Mouse (Mus musculus) adrenal gland, postnatal 4 days (tissue): ENCODE measurements around the gene Mpdz. TPM values are rescaled to one million over a fixed set of nuclear protein-coding genes. Genes with fewer than 3 reads are reported as not detected.
A peak's percentile ranks its signal among the peaks of the same experiment; 100 is the strongest.

Experiments used
- DNase-seq, 2 experiments: peaks; one replicate each; pipeline ENCODE4 v3.0.0; 2021 to 2022; ENCODE audit warnings: low spot score in 2 of 2, mixed read lengths in 2 of 2
- long read RNA-seq, 2 experiments: library from polyadenylated mRNA; stranded (forward); transcript quantifications; one replicate each; pipeline ENCODE4 v2.0.0; 2021
- total RNA-seq, 2 experiments: library from RNA; stranded (reverse); gene quantifications; 2 replicates each; pipeline ENCODE4 v1.2.3; 2021

Mpdz gene
- total RNA-seq, result 100 to 1,000 TPM; 103 to 113 TPM
- long read RNA-seq, experiment 1, partial matches to known transcripts, result 3 of 8 reads
- long read RNA-seq, experiment 1, other reads (novel, unspliced or antisense), result 5 of 8 reads
- long read RNA-seq, experiment 2, partial matches to known transcripts, result 13 of 27 reads
- long read RNA-seq, experiment 2, other reads (novel, unspliced or antisense), result 14 of 27 reads

DNA sequence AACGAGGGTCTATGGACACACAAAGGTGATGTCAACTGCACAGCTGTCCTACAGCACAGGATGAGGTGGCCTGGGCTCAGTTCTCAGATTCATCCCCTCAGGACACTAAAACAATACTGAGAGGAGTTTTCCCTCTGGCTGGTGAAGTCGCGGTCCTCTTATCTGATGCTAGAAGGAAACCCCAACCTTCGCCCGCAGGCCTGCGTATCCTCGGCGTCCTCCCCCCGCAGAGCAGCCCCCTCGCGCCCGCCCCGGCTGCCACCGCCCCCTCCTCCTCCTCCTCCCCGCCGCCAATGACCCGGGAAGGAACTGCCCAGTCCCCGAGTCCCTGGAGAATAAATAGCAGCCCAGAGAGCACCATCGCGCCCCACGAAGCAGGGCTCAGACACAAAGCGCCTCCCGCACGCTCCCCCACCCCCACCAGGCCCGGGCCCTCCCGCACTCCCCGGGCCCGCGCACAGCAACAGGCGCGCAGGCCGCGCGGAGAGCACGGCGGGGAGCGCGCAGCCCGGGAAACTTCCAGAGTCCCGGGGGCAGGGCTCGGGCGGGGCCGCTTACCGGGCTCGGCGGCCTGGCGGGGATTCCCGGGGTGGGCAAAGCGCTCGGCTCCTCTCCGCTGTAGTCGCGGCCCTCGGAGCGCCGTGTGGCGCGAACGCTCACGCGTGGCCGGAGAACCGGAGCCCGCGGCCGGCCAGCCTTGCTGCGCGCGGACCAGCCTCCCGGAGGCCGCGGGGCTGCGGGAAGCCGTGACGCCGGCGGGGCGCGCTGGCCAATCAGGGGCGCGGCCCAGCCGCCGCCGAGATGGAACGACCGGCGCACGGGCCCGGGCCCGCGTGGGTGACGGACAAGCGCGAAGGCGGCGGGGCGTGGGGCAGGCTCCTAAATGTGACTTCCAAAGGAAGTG is at the start of gene Mpdz:
Gene Mpdz, minus strand, starts transcription at position 738 of the 904 bp plus-strand sequence.
- DNase-seq, result peak; percentile 44 to 49

DNA sequence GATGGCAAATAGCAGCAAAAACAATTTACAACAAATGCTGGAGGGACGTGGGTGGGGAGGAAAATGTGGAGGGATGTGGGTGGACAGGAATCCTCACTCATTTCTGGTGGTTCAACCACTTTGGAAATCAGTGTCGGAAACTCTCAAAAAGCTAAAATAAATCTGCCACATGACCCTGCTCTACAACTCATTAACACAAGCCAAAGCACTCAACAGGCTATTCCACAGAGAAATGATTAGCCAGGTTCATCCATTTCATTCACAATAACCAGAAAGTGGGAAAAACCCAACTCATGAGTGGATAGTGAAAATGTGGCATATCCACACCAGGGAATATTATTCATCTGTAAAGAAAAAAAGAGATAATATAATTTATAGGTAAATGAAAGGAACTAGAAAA is 47.9 kb upstream of the Mpdz start:
- DNase-seq, result no peak

DNA sequence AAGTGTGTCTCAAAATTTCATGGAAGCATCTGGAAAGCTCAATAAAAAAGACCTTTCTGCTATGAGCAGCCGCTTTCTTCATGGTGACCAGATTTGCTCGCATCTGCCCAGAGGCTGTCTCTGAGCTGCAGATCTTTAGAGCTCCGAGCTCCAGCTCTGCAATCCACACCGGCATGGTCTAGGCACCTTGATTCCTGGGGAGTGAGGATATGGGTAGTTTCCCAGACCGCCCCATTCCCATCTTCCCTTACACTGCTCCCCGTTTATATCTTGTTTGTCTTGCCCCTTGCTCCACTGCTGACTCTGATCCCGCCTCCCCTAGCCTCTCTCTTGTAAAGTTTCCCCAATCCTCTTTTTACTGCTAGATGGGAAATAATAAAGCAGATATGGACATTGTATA is 42.0 kb upstream of the Mpdz start:
- no peak for DNase-seq

DNA sequence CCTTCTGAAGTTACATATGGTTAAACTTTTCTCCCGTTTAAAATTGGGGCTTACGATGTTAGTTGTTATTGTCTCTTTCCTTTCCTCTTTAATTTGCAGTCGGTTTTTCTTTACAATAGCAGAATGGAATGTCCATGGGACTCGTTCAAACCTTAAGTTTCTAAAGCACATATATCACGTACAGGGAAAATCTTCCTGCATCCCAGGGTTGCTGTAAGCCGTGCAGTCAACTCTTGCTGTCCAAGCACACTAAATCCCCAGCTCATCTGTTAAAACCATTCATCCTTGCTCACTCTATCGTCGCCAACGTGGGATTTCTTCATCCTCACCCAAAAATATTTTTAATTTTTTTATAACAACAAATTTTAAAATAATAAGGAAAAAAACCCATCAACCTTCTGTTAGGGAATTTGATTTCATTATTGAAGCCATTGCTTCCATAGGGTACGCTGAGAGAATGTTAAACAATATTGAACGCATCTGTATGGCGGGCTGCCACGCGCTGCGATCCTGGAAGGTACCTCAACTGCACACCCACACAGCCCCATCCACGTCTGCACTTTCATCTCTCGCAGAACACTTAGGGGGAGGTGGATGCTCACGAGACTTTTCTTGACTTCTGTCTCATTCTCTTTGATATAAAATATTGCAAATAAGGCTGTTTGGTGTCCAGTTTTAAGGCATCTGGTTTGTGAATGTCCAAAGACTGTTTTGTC is 41.4 kb upstream of the Mpdz start:
- no peak for DNase-seq

DNA sequence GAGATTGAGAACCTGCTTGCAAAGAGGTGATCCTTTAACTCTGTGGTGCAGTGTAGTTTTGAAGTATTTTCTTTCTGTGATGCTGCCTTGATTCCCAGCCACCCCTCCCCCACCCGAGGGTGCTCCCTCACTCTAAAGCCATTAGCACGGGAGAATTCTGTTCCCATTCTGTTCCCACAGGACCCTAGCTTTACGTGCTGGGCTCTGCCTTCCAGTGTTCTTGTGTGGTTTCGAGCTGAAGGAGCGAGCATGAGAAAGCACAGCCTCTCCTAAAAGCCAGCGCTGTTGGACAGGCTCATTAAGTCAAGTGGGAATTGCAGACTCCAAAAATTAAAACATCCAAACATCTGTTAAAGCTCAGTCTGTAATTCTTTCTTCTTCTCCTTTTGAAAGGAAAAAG is 40.5 kb upstream of the Mpdz start:
- DNase-seq, result no peak

DNA sequence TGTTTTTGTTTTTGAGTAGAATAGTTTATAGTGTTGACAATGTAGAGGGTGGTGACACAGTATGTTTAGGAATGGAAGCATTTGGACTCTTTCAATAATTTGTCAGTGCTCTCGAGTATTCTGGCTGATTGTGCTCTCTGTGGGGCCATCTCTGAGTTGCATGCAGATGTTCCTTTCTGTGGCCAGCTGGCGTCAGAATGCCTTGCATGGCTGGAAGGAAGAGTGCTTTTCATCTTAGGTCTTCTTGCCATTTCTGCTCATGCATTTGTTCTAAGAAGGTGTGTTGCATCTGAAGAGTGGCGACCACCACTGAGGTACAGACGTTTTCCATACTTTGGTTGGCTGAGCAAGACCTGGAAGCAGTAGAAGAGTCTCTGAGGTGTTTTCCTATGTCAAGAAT is 24.2 kb upstream of the Mpdz start:
- DNase-seq, result no peak

DNA sequence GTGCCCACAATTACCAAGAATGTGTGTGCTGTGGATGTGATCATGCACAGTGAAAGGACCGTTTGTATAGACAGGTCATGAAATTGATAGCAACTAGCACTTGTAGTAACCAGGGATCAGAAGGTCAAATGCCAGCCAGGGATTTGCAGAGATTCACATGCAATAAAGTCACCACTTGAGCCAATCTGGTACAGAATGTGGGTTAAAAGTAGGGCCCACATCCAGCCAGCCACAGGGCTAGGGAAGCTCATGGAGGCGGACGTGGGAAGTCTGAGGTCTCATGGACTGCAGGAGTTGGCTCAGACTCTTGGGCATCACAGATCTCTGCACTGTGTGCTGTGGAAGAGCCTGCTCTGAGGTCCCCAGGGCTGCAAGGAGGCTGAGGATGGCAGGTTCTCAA is 22.6 kb upstream of the Mpdz start:
- no peak for DNase-seq

DNA sequence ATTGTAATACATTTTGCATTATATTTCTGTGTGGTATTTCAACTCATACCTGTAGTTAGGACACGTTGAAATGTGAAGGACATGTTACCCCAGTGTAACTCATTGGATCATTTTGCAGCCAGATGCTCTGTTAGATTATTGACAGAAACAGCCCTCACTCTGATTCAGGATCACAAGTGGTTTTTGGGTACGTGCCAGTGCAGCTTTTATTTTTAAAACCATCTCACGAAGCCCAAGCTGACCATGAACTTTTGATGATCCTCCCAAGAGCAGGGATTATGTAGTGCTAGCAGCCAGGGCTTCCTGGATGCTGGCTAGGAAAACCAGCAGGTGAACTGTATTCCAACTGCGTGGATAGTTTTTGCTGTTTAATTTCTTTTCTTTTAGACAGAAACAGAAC is 19.6 kb upstream of the Mpdz start:
- no peak for DNase-seq

DNA sequence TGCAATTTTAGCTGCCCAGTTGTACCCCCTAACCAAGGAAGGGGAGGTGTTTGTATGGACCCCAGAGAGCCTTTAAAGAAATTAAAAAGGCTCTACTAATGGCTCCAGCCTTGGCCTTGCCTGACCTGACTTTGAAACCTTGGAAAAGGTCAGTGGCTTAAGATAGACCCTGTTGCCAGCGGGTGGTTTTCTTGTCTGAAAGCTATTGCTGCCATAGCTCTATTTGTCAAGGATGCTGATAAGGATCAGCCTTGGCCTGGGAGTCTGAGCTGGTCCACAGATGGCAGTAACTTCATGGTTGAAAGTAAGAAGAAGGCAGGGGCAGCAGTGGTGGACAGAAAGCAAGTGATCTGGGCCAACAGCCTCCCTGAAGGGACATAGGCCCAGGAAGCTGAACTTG is 16.3 kb upstream of the Mpdz start:
- no peak for DNase-seq

DNA sequence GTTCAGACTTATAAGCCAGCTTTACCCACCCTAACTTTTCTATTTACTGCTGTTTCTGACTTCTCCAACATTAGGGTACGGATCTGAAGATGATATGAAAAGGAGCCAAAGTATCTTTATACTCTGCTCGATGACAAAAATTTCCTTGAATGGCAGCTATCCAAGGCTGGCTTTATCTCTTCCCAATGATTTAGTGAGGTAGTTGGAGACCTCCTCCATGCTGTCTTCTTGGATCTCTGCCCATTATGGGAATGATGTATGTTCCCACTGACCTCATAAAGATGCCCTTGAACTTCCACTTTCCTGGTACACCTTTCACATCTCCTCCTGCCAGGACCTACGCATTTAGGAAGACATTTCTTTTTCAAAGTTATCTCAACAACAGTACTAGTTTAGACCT is 11.2 kb upstream of the Mpdz start:
- no peak for DNase-seq

DNA sequence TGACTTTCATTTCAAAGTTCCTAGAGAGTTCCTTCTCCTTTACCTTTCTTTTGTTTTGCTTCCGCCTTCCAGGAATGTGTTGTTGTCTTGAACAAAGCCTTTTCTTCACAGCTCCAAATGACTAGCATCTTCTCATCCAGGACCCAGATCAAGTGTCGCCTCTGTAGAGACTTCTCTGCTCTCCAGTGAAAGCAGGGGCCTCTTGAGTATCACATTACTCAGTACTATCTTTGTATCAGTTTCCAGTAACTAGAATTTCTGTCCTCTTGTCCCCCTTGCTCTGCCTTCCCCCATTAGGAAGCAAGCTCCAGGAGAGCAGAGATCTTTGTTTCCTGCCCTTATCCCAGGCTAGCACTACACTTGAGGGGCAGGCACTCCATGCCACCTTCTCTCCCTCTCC is 9.6 kb upstream of the Mpdz start:
- DNase-seq, result no peak

DNA sequence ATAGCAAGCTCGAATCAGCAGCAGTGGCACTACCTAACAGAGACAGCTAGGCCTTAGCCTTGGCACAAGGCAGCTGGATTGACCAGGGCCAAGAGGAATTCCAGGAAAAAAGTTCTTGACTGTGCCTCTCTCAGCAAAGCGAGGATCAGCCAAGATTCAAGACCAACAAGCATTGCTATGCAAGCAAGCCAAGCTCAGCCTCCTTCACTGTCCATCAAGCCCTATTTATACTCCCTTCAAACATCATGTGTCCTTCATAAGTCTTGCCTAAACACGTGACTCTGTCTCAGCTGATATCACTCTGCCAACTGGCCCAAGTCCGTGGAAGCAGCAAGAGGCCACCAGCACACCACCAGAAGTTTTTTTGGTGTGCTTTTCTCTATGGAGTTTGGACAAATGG is 6.8 kb upstream of the Mpdz start:
- DNase-seq, result no peak

DNA sequence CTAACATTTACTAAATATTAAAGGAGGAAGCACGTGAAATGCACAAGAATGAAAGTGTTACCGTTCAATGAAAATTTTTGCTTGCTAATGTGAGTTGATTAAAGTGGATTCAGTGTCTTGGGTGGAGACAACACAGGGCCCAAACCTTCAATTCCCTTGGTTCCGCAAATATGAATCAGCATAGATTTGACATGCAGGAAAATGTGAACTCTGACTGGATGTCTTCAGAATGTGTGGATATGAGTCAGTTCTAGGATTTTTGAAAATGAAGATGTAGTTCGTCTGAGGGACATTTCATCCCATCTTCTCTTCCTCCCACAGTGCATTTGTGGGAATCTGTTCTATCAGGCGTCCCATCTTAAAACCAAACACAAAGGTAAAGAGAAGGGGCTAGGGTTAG is 951 bp upstream of the Mpdz start:
- no peak for DNase-seq

DNA sequence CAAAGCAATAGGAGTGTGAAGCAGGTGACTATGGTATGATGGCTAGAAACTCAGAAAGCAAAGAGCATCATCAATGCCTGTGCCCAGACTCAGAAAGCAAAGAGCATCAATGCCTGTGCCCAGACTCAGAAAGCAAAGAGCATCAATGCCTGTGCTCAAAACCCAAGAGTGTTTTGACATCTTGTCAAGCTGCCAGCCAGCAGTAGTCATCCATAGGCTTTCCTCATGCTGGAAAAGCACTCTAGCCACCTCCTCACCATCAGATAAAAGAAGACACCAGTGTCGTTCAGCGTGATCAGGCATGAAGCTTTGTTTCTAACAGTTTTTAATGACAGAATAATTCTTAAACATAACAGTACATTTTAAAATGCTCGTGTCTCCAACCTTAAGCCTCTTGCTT is 8.7 kb downstream of the Mpdz start:
- no peak for DNase-seq

DNA sequence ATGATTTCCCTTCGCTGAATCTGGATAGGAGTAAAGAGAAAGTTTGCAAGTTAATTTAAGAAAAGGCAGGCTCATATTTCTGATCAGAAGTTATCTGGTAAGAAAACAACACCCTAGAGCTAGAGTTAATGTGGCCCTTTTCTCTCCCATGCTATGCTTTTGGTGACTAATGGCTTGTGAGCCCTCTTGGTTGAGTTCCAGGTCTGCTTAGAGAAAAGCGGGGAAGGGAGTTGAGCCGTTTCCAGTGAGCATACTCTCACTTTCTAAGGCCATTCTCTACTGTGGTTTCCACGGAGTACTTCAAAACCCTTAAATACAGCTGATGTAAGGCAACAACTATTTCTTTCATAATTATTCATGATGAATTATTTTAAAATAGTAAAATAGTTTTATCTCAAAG is 11.8 kb downstream of the Mpdz start:
- no peak for DNase-seq

DNA sequence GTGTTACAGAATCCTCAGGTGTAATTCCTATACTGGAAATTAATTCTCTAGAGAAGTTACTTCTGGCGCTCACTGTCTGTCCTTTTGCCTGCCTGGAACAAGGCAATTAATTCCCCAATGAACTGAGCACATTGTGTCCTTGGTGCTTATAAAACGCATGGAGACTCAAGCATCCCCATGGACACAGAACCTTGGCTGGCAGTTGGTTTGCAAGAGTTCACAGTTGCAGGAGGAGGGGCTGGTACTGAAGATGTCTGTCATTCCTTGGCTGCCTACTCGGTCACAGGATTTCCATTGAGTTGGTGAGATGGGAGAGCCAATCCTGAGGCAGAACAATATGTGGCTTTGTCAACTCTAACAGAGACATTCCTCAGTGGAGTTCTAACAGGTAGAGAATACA is 12.5 kb downstream of the Mpdz start:
- no peak for DNase-seq

DNA sequence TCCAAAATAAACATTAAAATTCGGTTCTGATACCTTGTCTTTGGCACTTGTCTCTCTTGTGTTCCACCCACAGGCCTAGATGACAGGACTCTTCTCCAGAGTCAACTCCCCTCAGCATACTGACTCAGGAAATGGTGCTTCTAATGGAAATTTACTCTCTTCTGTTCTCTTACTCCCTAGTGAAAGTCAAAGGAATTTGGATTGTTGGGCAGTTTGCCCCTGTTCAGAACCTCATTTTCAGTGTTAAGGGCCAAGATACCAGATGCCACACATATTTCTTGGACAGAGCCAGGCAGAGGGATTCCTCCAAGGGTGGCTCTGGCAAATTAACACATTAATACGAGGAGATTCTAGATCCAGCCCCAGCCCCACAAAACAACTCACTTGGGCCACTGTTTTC is 12.9 kb downstream of the Mpdz start:
- DNase-seq, result no peak

DNA sequence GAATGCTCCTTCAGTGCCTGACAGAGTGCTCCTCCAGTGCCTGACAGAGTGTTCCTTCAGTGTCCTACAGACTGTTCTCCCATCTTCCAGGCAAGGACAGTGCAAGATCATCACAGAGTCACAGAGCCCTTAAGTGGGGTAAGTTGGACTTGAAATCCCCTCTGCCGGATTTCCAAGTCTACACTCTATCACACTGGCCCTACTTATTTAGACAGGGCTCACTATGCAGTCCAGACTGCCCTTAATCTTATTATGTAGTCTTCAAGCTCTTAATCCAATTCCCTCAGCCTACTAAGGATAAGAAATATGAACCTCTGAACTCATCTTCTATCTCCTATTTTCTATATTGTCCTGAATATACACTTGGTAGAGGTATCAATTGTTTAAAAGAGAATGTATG is 19.1 kb downstream of the Mpdz start:
- no peak for DNase-seq

DNA sequence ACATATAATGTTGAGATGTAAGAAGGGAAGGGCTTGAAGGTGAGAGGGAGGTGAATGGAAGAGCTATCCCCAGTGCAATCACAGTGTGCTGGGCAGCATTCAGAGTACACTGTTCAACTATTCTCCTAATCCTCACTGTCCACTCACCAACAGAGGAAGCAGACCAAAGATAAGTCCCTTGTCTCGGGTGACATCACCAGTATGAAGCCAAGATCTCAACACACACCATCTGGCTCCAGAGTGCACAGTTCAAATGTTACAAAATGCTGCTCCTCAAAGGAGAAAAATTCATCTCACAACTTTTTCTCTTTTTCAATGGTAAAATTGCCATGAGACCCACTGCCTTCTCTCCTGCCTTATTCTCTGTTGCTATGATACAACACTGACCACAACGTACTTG is 21.0 kb downstream of the Mpdz start:
- no peak for DNase-seq

DNA sequence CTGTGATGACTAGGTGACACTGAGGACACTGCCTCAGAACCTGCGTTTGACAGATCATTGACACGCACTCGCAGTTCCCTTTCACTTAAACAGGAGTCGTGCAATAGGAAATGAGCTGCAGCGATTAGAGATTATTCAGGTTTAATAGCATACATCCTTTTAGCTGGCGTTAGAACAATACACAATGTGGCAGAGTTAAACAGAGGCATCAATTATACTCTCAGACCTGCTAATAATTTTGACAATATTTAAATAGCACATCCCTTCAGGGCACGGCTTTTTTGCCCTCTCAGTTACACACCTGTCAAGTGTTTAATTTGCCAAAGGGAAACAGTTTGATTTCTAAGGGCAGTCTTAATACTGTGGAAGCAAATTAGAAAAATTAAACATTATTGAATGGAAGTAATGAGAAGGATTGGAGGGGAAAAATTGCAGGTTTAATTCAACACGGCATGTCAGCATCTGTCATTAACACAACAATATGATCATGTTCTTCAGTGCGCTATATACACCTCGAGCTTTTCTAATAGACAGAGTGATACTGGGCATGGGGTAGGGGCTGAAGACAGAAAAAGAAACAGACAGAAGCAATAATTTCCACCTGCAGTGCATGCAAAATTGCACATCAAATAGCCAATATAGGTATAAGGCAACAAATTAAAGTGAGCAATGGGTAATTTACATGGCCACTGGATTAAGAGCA is 27.1 kb downstream of the Mpdz start:
- no peak for DNase-seq

DNA sequence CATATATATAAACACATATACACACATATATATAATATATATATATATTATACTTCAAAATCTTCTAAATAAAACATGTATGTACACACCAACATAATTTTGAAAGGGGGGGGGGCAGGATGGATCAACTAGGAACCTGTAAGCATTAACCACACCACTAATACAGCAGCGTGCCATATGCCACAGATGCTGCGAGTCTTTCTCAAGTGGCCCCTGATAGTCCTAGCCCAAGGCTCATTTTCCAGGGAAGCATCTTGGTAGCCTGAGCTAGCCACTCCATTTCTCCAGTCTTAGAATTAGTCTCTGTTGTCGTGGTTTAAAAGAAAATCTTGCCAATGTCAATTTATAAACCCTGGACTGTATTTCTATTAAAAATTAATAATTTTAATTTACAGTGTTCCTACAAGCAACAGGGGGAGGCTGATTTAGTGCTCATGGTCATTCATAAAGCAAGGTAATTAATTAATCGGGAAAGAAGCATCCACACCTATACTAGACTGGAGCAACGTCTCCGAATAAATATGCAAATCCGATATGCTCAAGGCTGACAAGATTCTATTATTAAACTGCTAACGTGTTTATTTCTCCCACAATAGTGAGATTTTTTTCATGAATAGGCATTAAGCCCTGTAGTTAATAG is 27.8 kb downstream of the Mpdz start:
- no peak for DNase-seq
